ENCODE assay signal across 8 mouse cellular contexts in genomic region chr4:135954241-135954640, GRCm38 (mm10). TPM values are rescaled to one million over a fixed set of nuclear protein-coding genes. Genes with fewer than 3 reads are reported as not detected.
DNase-seq lines count a peak whose midpoint lies in the region; ATAC-seq and TF ChIP-seq lines count a peak whose summit lies in the region.

No protein-coding gene starts in this region.

- no peak overlapping the region for H3K9ac ChIP-seq in heart, adult 2 months (ENCODE audit: low read depth, low read length)
- H3K9ac ChIP-seq in MEL (ENCODE audit: control insufficient read depth, low read depth, low read length, poor library complexity, severe bottlenecking): no peak overlapping the region

- peaks cover 5% of the 10 kb centered on the region; the same call in 1 of the 2 replicates for H3K9me3 ChIP-seq in heart, embryonic 10.5 days
- H3K9me3 ChIP-seq in MEL (replicated peaks; ENCODE audit: insufficient read depth, low read length): no peaks in the 10 kb centered on the region

- peak; percentile 66 to 82 for DNase-seq in heart, adult 2 months
- DNase-seq in heart, embryonic 10.5 days (ENCODE audit: low spot score): no peak
- peak; percentile 78 for DNase-seq in MEL (ENCODE audit: low read depth, low spot score)
- peak; percentile 87 to 92 for DNase-seq in cerebellum, postnatal 14 days
- DNase-seq in frontal cortex, postnatal 36 days (ENCODE audit: low spot score in 2 of 2): peak; percentile 65 to 81
- DNase-seq in layer of hippocampus, postnatal 10 days (ENCODE audit: low spot score in 2 of 2): peak; percentile 85 to 91
- DNase-seq in right cerebral cortex, postnatal 25 days: peak; percentile 55

- TF ChIP-seq EP300 in heart, adult 2 months (IDR thresholded peaks at IDR 0.05; ENCODE audit: insufficient read depth, low read depth, low read length): peak; percentile 69; the same call in 1 of the 2 replicates
- no peak for TF ChIP-seq EP300 in MEL (IDR thresholded peaks at IDR 0.05; ENCODE audit: low read depth in 1 of 2, low read length in 2 of 2)

- H3K36me3 ChIP-seq in heart, adult 2 months (ENCODE audit: control insufficient read depth, insufficient read depth, low read length): no peaks in the 10 kb centered on the region
- H3K36me3 ChIP-seq in heart, embryonic 10.5 days: peaks cover 58% of the 10 kb centered on the region
- peaks cover 0 to 3% of the 10 kb centered on the region in 2 experiments; a peak in 2 of 4 replicates for H3K36me3 ChIP-seq in MEL (ENCODE audit: control insufficient read depth in 1 of 2, insufficient read depth in 2 of 2, low read length in 2 of 2)

- TF ChIP-seq RAD21 in MEL (IDR thresholded peaks at IDR 0.05; ENCODE audit: low read depth, low read length): peak; percentile 78

- peaks cover 7% of the 10 kb centered on the region for H3K4me1 ChIP-seq in heart, adult 2 months (ENCODE audit: control insufficient read depth, insufficient read depth, low read length)
- H3K4me1 ChIP-seq in heart, embryonic 10.5 days: peaks cover 10% of the 10 kb centered on the region
- no peaks in the 10 kb centered on the region for H3K4me1 ChIP-seq in MEL (ENCODE audit: control insufficient read depth in 1 of 2, insufficient read depth in 2 of 2, low read length in 2 of 2)

- intact Hi-C loops in heart, adult 2 months (cut with DNase I): no loop called here

- H3K27ac ChIP-seq in heart, adult 2 months: no peak overlapping the region
- no peak overlapping the region for H3K27ac ChIP-seq in heart, embryonic 10.5 days
- H3K27ac ChIP-seq in MEL (ENCODE audit: control insufficient read depth, low read depth, low read length): no peak overlapping the region

- no peak overlapping the region for H3K4me3 ChIP-seq in heart, adult 2 months
- H3K4me3 ChIP-seq in heart, embryonic 10.5 days: no peak overlapping the region
- no peak overlapping the region for H3K4me3 ChIP-seq in MEL (ENCODE audit: control insufficient read depth in 1 of 2, insufficient read depth in 1 of 2, low read depth in 2 of 2, low read length in 2 of 2)

- no peak for TF ChIP-seq POLR2A in heart, adult 2 months (IDR thresholded peaks at IDR 0.05; ENCODE audit: insufficient read depth, low read depth, low read length)
- no peak for TF ChIP-seq POLR2A in MEL (IDR thresholded peaks at IDR 0.05; ENCODE audit: control insufficient read depth in 1 of 2, insufficient read depth in 1 of 2, low read depth in 1 of 2, low read length in 2 of 2, poor library complexity in 1 of 2)

- WGBS in heart, adult 2 months: 23% methylated on average over 2 of the region's 2 CpGs
- WGBS in heart, embryonic 10.5 days: 12% methylated on average over 2 of the region's 2 CpGs

- peak; percentile 95 for TF ChIP-seq CTCF in heart, adult 2 months (IDR thresholded peaks at IDR 0.05)
- TF ChIP-seq CTCF in MEL (IDR thresholded peaks at IDR 0.05 in 2 of 3, conservative IDR thresholded peaks at IDR 0.05 in 1 of 3; ENCODE audit: control insufficient read depth in 1 of 3, insufficient read depth in 1 of 3, low read depth in 2 of 3, low read length in 3 of 3, poor library complexity in 1 of 3, severe bottlenecking in 1 of 3): peak; percentile 80 to 95 (median 93)

- ATAC-seq in megakaryocyte, adult 5-6 weeks (ENCODE audit: poor library complexity, severe bottlenecking): peak; percentile 86

- H3K79me2 ChIP-seq in heart, adult 2 months (replicated peaks; ENCODE audit: control insufficient read depth, insufficient read depth, low read length): peaks cover 3% of the 10 kb centered on the region; the same call in 1 of the 2 replicates
- peaks cover 2% of the 10 kb centered on the region; the same call in 1 of the 2 replicates for H3K79me2 ChIP-seq in MEL (ENCODE audit: control insufficient read depth, insufficient read depth, low read length, poor library complexity)

- H3K27me3 ChIP-seq in heart, adult 2 months (ENCODE audit: control insufficient read depth, insufficient read depth, low read length): no peaks in the 10 kb centered on the region
- no peaks in the 10 kb centered on the region for H3K27me3 ChIP-seq in heart, embryonic 10.5 days (ENCODE audit: insufficient read depth, poor library complexity, severe bottlenecking)
- no peaks in the 10 kb centered on the region for H3K27me3 ChIP-seq in MEL (ENCODE audit: control insufficient read depth in 1 of 2, insufficient read depth in 2 of 2, low read length in 2 of 2)

TF ChIP-seq in MEL, 35 proteins besides CTCF, POLR2A, EP300 and RAD21:
- TF ChIP-seq ETS1 (IDR thresholded peaks at IDR 0.05; ENCODE audit: low read depth, low read length): no peak
- TF ChIP-seq ZNF384 (IDR thresholded peaks at IDR 0.05; ENCODE audit: low read depth, low read length): peak; percentile 43; the same call in 1 of the 2 replicates
- TF ChIP-seq TCF12 (IDR thresholded peaks at IDR 0.05; ENCODE audit: low read depth, low read length): no peak
- TF ChIP-seq MYC (IDR thresholded peaks at IDR 0.05; ENCODE audit: low read depth, low read length): peak; percentile 42; the same call in 1 of the 2 replicates
- TF ChIP-seq TBP (IDR thresholded peaks at IDR 0.05; ENCODE audit: low read depth, low read length): no peak
- no peak for TF ChIP-seq ZKSCAN1 (IDR thresholded peaks at IDR 0.05; ENCODE audit: low read depth, low read length)
- peak; percentile 66 for TF ChIP-seq ZC3H11A (IDR thresholded peaks at IDR 0.05; ENCODE audit: low read depth, low read length)
- TF ChIP-seq SIN3A (IDR thresholded peaks at IDR 0.05; ENCODE audit: low read length): peak; percentile 41
- TF ChIP-seq MAX (IDR thresholded peaks at IDR 0.05; ENCODE audit: low read length): no peak
- TF ChIP-seq UBTF (IDR thresholded peaks at IDR 0.05; ENCODE audit: borderline replicate concordance, insufficient read depth, low read depth, low read length): no peak
- TF ChIP-seq SMC3 (IDR thresholded peaks at IDR 0.05; ENCODE audit: low read depth, low read length): peak; percentile 86
- no peak for TF ChIP-seq E2F4 (IDR thresholded peaks at IDR 0.05; ENCODE audit: borderline replicate concordance, low read depth, low read length)
- no peak for TF ChIP-seq GABPA (IDR thresholded peaks at IDR 0.05; ENCODE audit: low read depth, low read length)

RNA-seq across cellular contexts. Expression of gene Hmgcl, which starts 8.0 kb away (rescaled TPM):
- 10 to 100 TPM; 72.6 to 80.4 TPM for total RNA-seq in heart, adult 2 months (2021)
- polyA plus RNA-seq in heart, adult 2 months (2012; rRNA removed): 71.9 and 96.9 TPM in 2 replicates
- polyA plus RNA-seq in heart, embryonic 10.5 days (2016; fragmentation: Nextera tagmentation; extraction: Ambion mirVana): 67.5 and 77.1 TPM in 2 replicates
- 48.5 and 48.7 TPM in 2 replicates for total RNA-seq in MEL (2012; rRNA removed)
- 10 to 100 TPM in 1 of 2 experiments, not detected in 1; 66.5 TPM for polyA plus RNA-seq in MEL (2012; ENCODE audit: insufficient read depth in 1 of 2, insufficient read length in 2 of 2, low read depth in 1 of 2, low replicate concordance in 2 of 2, missing spikeins in 1 of 2)
- 10 to 100 TPM; 33.6 to 36.3 TPM for total RNA-seq in layer of hippocampus, postnatal 10 days (2021)
- 60.7 and 76.8 TPM in 2 replicates for total RNA-seq in megakaryocyte, adult 5-6 weeks (2015)
- 54.9 and 60.4 TPM in 2 replicates for total RNA-seq in megakaryocyte, adult 5-6 weeks (2017)

RNA-seq across cellular contexts. Expression of gene Gale, which starts 9.3 kb away (rescaled TPM):
- total RNA-seq in heart, adult 2 months (2021): 1 to 10 TPM; 1.6 to 2.0 TPM
- 4.6 TPM in 2 replicates for polyA plus RNA-seq in heart, adult 2 months (2012; rRNA removed)
- polyA plus RNA-seq in heart, embryonic 10.5 days (2016; fragmentation: Nextera tagmentation; extraction: Ambion mirVana): 46.0 and 48.0 TPM in 2 replicates
- 23.3 and 24.5 TPM in 2 replicates for total RNA-seq in MEL (2012; rRNA removed)
- 10 to 100 TPM in 1 of 2 experiments, not detected in 1; 31.2 TPM for polyA plus RNA-seq in MEL (2012; ENCODE audit: insufficient read depth in 1 of 2, insufficient read length in 2 of 2, low read depth in 1 of 2, low replicate concordance in 2 of 2, missing spikeins in 1 of 2)
- 10 to 100 TPM; 34.6 to 36.2 TPM for total RNA-seq in layer of hippocampus, postnatal 10 days (2021)
- 6.4 and 7.6 TPM in 2 replicates for total RNA-seq in megakaryocyte, adult 5-6 weeks (2015)
- total RNA-seq in megakaryocyte, adult 5-6 weeks (2017): 10.0 and 11.6 TPM in 2 replicates

RNA-seq across cellular contexts. Expression of gene Lypla2, which starts 18.2 kb away (rescaled TPM):
- total RNA-seq in heart, adult 2 months (2021): 10 to 100 TPM; 35.9 to 37.1 TPM
- polyA plus RNA-seq in heart, adult 2 months (2012; rRNA removed): 52.2 and 55.1 TPM in 2 replicates
- polyA plus RNA-seq in heart, embryonic 10.5 days (2016; fragmentation: Nextera tagmentation; extraction: Ambion mirVana): 105 and 134 TPM in 2 replicates
- 53.8 and 65.1 TPM in 2 replicates for total RNA-seq in MEL (2012; rRNA removed)
- 10 to 100 TPM in 1 of 2 experiments, not detected in 1; 95.6 TPM for polyA plus RNA-seq in MEL (2012; ENCODE audit: insufficient read depth in 1 of 2, insufficient read length in 2 of 2, low read depth in 1 of 2, low replicate concordance in 2 of 2, missing spikeins in 1 of 2)
- total RNA-seq in layer of hippocampus, postnatal 10 days (2021): 100 to 1,000 TPM; 113 to 119 TPM
- total RNA-seq in megakaryocyte, adult 5-6 weeks (2015): 49.7 and 51.4 TPM in 2 replicates
- total RNA-seq in megakaryocyte, adult 5-6 weeks (2017): 21.4 and 25.3 TPM in 2 replicates

RNA-seq across cellular contexts. Expression of gene Pithd1, which starts 32.8 kb away (rescaled TPM):
- total RNA-seq in heart, adult 2 months (2021): 10 to 100 TPM; 19.4 to 20.9 TPM
- polyA plus RNA-seq in heart, adult 2 months (2012; rRNA removed): 19.0 and 29.2 TPM in 2 replicates
- polyA plus RNA-seq in heart, embryonic 10.5 days (2016; fragmentation: Nextera tagmentation; extraction: Ambion mirVana): 50.8 and 67.8 TPM in 2 replicates
- total RNA-seq in MEL (2012; rRNA removed): 75.5 and 77.7 TPM in 2 replicates
- 10 to 100 TPM in 1 of 2 experiments, not detected in 1; 62.8 TPM for polyA plus RNA-seq in MEL (2012; ENCODE audit: insufficient read depth in 1 of 2, insufficient read length in 2 of 2, low read depth in 1 of 2, low replicate concordance in 2 of 2, missing spikeins in 1 of 2)
- total RNA-seq in layer of hippocampus, postnatal 10 days (2021): 10 to 100 TPM; 76.2 to 81.0 TPM
- 14.9 and 18.5 TPM in 2 replicates for total RNA-seq in megakaryocyte, adult 5-6 weeks (2015)
- 20.6 and 26.2 TPM in 2 replicates for total RNA-seq in megakaryocyte, adult 5-6 weeks (2017)

RNA-seq across cellular contexts. Expression of gene Fuca1, which starts 33.7 kb away (rescaled TPM):
- 10 to 100 TPM; 30.4 to 34.6 TPM for total RNA-seq in heart, adult 2 months (2021)
- polyA plus RNA-seq in heart, adult 2 months (2012; rRNA removed): 24.0 and 25.3 TPM in 2 replicates
- 44.2 and 51.2 TPM in 2 replicates for polyA plus RNA-seq in heart, embryonic 10.5 days (2016; fragmentation: Nextera tagmentation; extraction: Ambion mirVana)
- total RNA-seq in MEL (2012; rRNA removed): 26.8 and 33.7 TPM in 2 replicates
- polyA plus RNA-seq in MEL (2012; ENCODE audit: insufficient read depth in 1 of 2, insufficient read length in 2 of 2, low read depth in 1 of 2, low replicate concordance in 2 of 2, missing spikeins in 1 of 2): 10 to 100 TPM in 1 of 2 experiments, not detected in 1; 48.6 TPM
- 10 to 100 TPM; 50.9 to 56.1 TPM for total RNA-seq in layer of hippocampus, postnatal 10 days (2021)
- total RNA-seq in megakaryocyte, adult 5-6 weeks (2015): 72.1 and 86.7 TPM in 2 replicates
- 143 and 189 TPM in 2 replicates for total RNA-seq in megakaryocyte, adult 5-6 weeks (2017)
